Mouse (Mus musculus) E14TG2a.4 (cell line): Measurements from ENCODE around the gene Map7.

Experiments
- H3K27me3 ChIP-seq: 2 replicates; pipeline ENCODE4 v1.6.1; 2014; ENCODE audit warnings: low read length, control low read depth; ENCODE audit not compliant: insufficient read depth
- H3K36me3 ChIP-seq: 2 replicates; pipeline ENCODE4 v1.6.1; 2014; ENCODE audit warnings: low read length, control low read depth; ENCODE audit not compliant: insufficient read depth
- H3K4me1 ChIP-seq: replicated peaks from 2 replicates; pipeline ENCODE4 v1.6.1; 2014; ENCODE audit warnings: low read depth, low read length, control low read depth
- H3K4me3 ChIP-seq: replicated peaks from 2 replicates; pipeline ENCODE4 v1.5.1; 2014; ENCODE audit warnings: mild to moderate bottlenecking, low read length
- H3K9me3 ChIP-seq: 2 replicates; pipeline ENCODE4 v1.6.1; 2014; ENCODE audit warnings: low read length, control low read depth
- CTCF ChIP-seq: conservative IDR thresholded peaks from 2 replicates; pipeline ENCODE4 v1.5.1; 2014; ENCODE audit warnings: low read length
- NANOG ChIP-seq: IDR thresholded peaks from 2 replicates; pipeline ENCODE4 v1.6.1; 2014; ENCODE audit warnings: borderline replicate concordance, low read length, mixed read lengths
- POU5F1 ChIP-seq: IDR thresholded peaks from 2 replicates; pipeline ENCODE4 v1.6.1; 2014; ENCODE audit warnings: low read length, borderline replicate concordance

Gene Map7

DNA sequence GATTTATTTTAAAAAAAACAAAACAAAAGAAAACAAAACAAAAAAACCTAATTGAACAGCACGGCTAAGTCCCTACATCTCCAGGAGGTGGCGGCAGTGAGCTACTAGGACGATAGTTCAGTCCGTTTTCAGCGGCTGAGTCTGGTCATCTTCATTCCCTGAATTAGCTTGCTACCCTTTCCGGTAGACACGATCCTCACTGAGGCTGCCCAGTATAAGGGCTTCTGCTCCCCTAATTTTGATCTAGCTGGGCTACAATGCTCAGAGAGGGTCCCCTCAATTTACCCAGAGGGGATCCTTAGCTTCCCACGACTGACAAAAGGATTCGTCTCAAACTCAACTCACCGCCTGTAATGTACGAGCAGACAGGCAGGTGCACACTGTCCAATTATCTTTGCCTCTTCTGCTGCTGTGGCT is 142.2 kb downstream of the Map7 start:
- Histone ChIP-seq H3K4me1 (peaks cover 26% of the 10 kb centered on the region), H3K9me3 (peaks cover 8% of the 10 kb centered on the region; the same call in 1 of the 2 replicates), H3K4me3 (peak overlapping the region; percentile 50), H3K36me3 (no peaks in the 10 kb centered on the region), H3K27me3 (no peaks in the 10 kb centered on the region)
- TF ChIP-seq POU5F1: no peak
- TF ChIP-seq CTCF: peak; percentile 98
- no peak for TF ChIP-seq NANOG

DNA sequence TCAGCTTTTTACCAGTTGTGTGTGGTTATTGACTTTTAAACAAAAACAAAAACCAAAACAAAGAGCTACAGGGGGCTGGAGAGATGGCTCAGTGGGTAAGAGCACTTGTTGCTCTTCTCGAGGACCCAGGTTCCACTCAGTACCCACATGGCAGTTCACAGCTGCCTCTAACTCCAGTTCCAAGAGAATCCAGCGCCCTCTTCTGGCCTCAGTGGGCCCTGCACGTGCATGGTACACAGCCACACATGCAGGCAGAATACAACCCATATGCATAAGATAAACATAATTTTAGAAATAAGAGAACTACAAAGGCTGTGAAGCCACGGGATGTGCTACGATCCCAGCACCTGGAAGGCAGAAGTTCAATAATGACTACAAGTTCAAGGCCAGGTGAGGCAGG is 147.7 kb downstream of the Map7 start:
- Histone ChIP-seq H3K27me3 (no peaks in the 10 kb centered on the region), H3K4me3 (no peak overlapping the region), H3K9me3 (peaks cover 8% of the 10 kb centered on the region; the same call in 1 of the 2 replicates), H3K4me1 (peaks cover 40% of the 10 kb centered on the region), H3K36me3 (no peaks in the 10 kb centered on the region)
- TF ChIP-seq POU5F1 (no peak), CTCF (peak; percentile 88), NANOG (no peak)

DNA sequence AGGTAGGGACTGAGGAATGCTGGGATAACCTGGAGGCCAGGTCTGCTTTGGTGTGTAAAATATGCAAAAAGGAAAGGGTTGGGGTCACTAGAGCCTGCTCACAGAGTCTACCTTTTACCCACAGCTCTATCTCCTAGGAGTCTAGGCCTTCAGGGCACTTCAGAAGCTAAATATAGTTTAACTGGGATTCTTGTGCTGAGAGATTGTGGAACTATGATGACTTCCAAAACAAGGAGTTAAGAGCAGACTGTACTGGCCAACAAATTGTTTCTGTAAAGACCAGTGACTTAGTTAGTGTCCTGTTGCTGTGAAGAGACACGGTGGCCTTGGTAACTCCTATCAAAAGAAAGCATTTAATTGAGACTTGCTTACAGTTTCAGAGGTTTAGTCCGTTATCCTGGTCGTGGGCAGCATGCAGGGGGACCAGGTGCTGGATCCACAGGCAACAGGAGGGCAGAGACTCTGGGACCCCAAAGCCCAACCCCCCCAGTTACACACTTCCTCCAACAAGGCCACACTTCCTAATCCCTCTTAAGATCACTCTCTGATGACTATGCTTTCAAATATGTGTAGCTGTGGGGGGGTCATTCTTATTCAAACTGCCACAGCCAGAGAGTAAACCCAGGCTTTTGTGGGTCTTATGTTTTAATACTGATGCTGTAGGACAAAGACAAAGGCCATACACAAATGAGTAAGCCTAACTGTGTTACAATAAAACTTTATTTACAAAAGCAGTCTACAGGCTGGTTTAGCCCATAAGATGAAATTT is 150.1 kb downstream of the Map7 start:
- Histone ChIP-seq H3K4me3 (no peak overlapping the region), H3K27me3 (no peaks in the 10 kb centered on the region), H3K4me1 (peaks cover 39% of the 10 kb centered on the region), H3K36me3 (no peaks in the 10 kb centered on the region), H3K9me3 (peaks cover 8% of the 10 kb centered on the region; the same call in 1 of the 2 replicates)
- TF ChIP-seq NANOG: peak; percentile 53; the same call in 1 of the 2 replicates
- no peak for TF ChIP-seq CTCF

DNA sequence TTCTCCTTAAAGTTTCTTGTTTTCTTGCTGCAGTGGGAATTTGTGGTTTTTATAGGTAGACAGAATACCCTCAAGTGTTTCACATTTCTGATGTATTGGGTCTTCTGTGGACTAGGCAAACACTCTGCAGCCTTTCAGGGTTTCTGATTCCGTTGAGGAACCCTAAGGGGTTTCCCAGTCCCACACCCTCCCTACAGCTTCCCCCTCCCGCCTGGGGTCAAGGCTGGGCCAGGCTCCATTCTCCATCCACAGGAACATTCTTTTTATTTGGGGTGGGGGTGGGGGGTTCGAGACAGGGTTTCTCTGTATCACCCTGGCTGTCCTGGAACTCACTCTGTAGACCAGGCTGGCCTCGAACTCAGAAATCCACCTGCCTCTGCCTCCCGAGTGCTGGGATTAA is 150.8 kb downstream of the Map7 start:
- H3K4me1 ChIP-seq: peaks cover 39% of the 10 kb centered on the region
- TF ChIP-seq CTCF: no peak
- TF ChIP-seq POU5F1: no peak
- no peak for TF ChIP-seq NANOG
- H3K4me3 ChIP-seq: no peak overlapping the region
- H3K27me3 ChIP-seq: no peaks in the 10 kb centered on the region
- H3K36me3 ChIP-seq: no peaks in the 10 kb centered on the region
- peaks cover 7% of the 10 kb centered on the region; the same call in 1 of the 2 replicates for H3K9me3 ChIP-seq

DNA sequence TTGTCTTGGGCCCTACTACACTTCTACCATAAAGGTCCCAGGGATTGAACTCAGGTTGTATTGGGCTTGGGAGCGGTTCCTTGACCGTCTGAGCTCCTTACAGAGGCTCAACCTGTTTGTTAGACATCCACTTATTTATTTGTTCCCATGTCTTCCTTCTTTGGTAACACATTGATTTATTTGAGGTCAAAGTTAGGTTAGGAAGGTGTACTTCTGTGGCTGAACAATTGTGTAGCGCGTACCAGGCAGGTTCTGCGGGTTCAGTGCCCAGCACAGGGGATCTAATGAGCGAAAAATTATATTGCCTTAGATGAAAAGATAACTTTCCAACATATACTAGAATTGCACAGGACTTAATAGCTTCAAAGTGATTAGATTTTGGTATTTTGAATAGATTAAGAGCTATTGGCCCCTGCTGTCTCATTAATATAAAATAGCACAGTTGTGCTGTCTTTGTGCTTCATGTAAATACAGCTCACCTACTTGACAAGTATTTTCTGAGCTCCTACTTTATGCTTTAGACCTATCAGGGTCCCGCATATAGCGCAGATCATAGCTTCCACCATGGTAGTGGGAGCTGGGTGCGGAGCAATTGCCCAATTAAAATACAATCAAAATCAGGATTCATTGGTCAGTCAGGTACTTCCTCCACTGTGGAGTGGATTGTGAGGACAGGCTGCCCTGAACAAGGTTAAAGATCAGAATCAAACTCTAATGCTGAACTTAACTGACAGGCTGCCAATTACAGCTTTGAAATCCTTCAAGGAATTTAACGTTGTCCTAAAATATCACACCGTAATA is 162.9 kb downstream of the Map7 start:
- TF ChIP-seq NANOG: no peak
- TF ChIP-seq CTCF: no peak
- Histone ChIP-seq H3K4me1 (peaks cover 27% of the 10 kb centered on the region), H3K9me3 (no peaks in the 10 kb centered on the region), H3K36me3 (peaks cover 5% of the 10 kb centered on the region; the same call in 1 of the 2 replicates), H3K27me3 (0 out of 2 replicates have a peak, but pooled peaks cover 3% of the 10 kb centered on the region), H3K4me3 (peak overlapping the region; percentile 94)

DNA sequence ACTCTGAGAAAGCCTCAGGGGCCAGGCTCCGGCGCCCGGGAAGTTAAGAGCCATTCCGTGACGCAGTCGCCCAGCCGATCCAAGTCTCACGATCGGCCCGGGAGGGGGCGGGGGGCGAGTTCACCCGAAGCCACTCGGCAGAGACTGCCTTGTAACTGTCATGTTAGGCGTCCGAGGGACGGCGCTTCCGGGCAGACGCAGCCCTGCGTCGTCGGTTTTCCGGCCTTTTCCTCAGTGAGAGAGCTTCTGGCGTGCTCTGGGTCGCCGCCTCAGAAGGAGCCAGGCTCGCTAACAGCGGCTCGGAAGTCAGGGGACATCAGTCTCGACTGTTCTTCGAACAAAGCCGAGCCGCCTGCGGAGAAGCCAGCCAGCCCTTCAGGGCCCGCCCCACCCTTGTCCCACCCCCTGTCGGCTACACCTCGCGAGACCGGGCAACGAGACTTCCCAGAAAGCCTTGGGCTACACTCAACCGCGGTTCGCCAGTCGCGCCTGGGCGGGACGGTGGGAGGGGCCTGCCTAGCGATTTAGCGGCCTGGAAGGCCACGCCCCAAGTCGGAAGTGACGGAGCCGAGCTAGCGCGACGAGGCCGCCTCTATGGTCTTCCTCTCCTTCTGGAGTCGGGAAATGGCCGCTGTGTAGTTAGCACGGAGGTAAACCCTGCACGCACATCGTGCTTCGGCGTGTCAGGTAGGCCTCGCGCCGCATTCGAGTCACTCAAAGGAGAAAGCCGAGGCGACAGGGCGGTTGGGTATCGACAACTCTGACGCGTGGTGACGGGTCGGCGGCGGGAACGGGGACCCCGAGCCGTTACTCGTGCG is 163.9 kb downstream of the Map7 start, which contains the start of gene Bclaf1:
Gene Bclaf1 (plus strand): TSS at position 552 of the 818 bp plus-strand sequence.
- Histone ChIP-seq H3K4me3 (peak within 1 kb of the TSS; percentile 94), H3K9me3 (no peaks in the 10 kb centered on the region), H3K4me1 (peaks cover 36% of the 10 kb centered on the region), H3K36me3 (peaks cover 10% of the 10 kb centered on the region), H3K27me3 (no peaks in the 10 kb centered on the region)
- TF ChIP-seq NANOG (no peak), POU5F1 (no peak), CTCF (no peak)

DNA sequence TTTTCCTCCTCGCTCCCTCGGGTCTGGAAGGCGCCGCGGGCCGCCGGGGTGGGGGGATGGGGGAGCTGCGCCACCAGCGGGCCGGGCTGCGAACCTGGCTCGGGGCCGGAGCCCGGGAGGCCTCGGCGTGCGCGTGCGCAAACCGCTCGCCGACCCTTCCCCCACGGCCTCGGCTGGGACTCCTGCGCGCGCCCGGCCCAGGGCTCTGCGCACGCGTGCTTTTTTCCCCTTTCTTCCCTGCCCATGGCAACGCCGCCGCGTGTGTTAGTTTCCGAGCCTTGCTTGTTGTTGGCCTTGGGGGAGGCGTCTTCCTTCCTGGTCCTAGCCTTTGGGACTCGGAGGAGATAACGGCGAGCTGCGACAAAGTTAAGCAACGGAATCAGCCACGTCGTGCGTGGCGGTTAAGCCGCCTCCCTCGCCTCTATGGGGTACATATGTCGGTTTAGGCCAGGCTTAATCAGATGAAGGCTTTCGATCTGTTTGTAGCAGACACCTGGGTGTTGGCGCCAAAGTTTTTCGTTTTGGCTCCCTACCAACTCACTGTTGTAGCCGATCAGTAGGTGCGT is 164.5 kb downstream of the Map7 start:
- Histone ChIP-seq H3K4me3 (peak overlapping the region; percentile 94), H3K27me3 (no peaks in the 10 kb centered on the region), H3K9me3 (no peaks in the 10 kb centered on the region), H3K36me3 (peaks cover 17% of the 10 kb centered on the region), H3K4me1 (peaks cover 43% of the 10 kb centered on the region)
- TF ChIP-seq NANOG (no peak), CTCF (no peak), POU5F1 (no peak)

DNA sequence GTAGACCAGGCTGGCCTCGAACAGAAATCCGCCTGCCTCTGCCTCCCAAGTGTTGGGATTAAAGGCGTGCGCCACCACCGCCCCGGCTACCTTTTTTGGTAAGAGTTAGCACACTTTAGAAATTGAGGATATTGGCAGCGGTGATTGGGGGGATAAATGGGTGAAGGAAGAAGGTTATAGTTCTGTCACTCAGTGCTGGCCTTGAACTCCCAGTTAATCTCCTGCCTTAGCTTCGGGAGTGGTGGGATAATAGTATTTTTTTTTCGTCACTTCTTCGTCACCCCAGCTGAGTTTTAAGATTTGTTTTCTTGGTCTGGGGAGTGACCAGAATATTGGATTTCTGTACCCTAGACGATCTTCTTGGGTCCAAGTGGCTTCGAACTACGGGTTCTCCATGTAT is 165.2 kb downstream of the Map7 start:
- Histone ChIP-seq H3K4me1 (peaks cover 49% of the 10 kb centered on the region), H3K36me3 (peaks cover 23% of the 10 kb centered on the region), H3K9me3 (no peaks in the 10 kb centered on the region), H3K4me3 (peak overlapping the region; percentile 94), H3K27me3 (no peaks in the 10 kb centered on the region)
- TF ChIP-seq POU5F1: no peak
- no peak for TF ChIP-seq CTCF
- TF ChIP-seq NANOG: no peak
